Mouse (Mus musculus) forebrain, postnatal 0 days (tissue): ENCODE measurements around the gene Angptl2. TPM values are rescaled to one million over a fixed set of nuclear protein-coding genes. Genes with fewer than 3 reads are reported as not detected.

Experiments
- ATAC-seq: fragments of 200-750 bp; cut with Nextera tagmentation; 2 replicates; pipeline ENCODE4 v1.8.0; 2017; ENCODE audit warnings: mild to moderate bottlenecking, moderate library complexity
- DNase-seq: peaks from one replicate; pipeline ENCODE4 v3.0.0-alpha.2; 2015
- H3K27ac ChIP-seq: fragments of 300-500 bp; sonication (generic); 2 replicates; pipeline ENCODE4 v1.5.1; 2014; ENCODE audit warnings: low read depth, mild to moderate bottlenecking, antibody characterized with exemption, low read length, moderate library complexity, mixed read lengths
- H3K27me3 ChIP-seq: fragments of 300-500 bp; sonication (generic); 2 replicates; pipeline ENCODE4 v1.6.1; 2014; ENCODE audit warnings: mild to moderate bottlenecking, low read length, mixed read lengths; ENCODE audit not compliant: insufficient read depth
- H3K36me3 ChIP-seq: fragments of 300-500 bp; sonication (generic); 2 replicates; pipeline ENCODE4 v1.6.1; 2014; ENCODE audit warnings: mild to moderate bottlenecking, moderate library complexity; ENCODE audit not compliant: insufficient read depth
- H3K4me1 ChIP-seq: fragments of 300-500 bp; sonication (generic); 2 replicates; pipeline ENCODE4 v1.6.1; 2014; ENCODE audit warnings: antibody characterized with exemption; ENCODE audit not compliant: insufficient read depth
- H3K4me2 ChIP-seq: fragments of 300-500 bp; sonication (generic); 2 replicates; pipeline ENCODE4 v1.6.1; 2014; ENCODE audit warnings: low read depth, mild to moderate bottlenecking, moderate library complexity
- H3K4me3 ChIP-seq: fragments of 300-500 bp; sonication (generic); 2 replicates; pipeline ENCODE4 v1.5.1; 2014; ENCODE audit warnings: low read depth, low read length, mixed read lengths
- H3K9ac ChIP-seq: fragments of 300-500 bp; sonication (generic); 2 replicates; pipeline ENCODE4 v1.6.1; 2014; ENCODE audit warnings: mild to moderate bottlenecking
- H3K9me3 ChIP-seq: fragments of 300-500 bp; sonication (generic); 2 replicates; pipeline ENCODE4 v1.6.1; 2016; ENCODE audit warnings: low read length
- CTCF ChIP-seq: sonication (generic); IDR thresholded peaks from 2 replicates; pipeline ENCODE4 v1.5.1; 2016; ENCODE audit warnings: antibody characterized with exemption, control low read depth, low read depth
- WGBS: fragments of 180-500 bp; shearing (Covaris S2); extraction: QIAGEN DNeasy Blood & Tissue Kit; methylation state at CpG from one replicate; pipeline ENCODE4 v1.1.7; 2014; 5-methylcytosine and 5-hydroxymethylcytosine counted together
- polyA plus RNA-seq: library from polyadenylated mRNA; unstranded; fragments of >200 nt; fragmentation: Nextera tagmentation; extraction: Ambion mirVana; gene quantifications from 2 replicates; pipeline ENCODE4 v1.2.1, GENCODE M21; 2015
- total RNA-seq: library from RNA; depleted of rRNA; stranded (reverse); fragments of >200 nt; gene quantifications from 2 replicates; pipeline ENCODE4 v1.2.3, GENCODE M21; 2014

Angptl2 gene
- total and polyA plus RNA-seq, 2 experiments from 2014 or later = 7.7 to 17.5 TPM

- TF ChIP-seq CTCF = no peak
- H3K4me2 ChIP-seq = no peak overlapping the region
- WGBS = 87% methylated on average over 10 of the region's 10 CpGs
- no peaks in the 10 kb centered on the region for H3K9me3 ChIP-seq
- no peaks in the 10 kb centered on the region for H3K27me3 ChIP-seq
- H3K27ac ChIP-seq = no peak overlapping the region
- no peak overlapping the region for H3K4me3 ChIP-seq
- no peak for DNase-seq
- ATAC-seq = no peak
- no peak overlapping the region for H3K9ac ChIP-seq
- H3K36me3 ChIP-seq = no peaks in the 10 kb centered on the region
- peaks cover 4% of the 10 kb centered on the region for H3K4me1 ChIP-seq
These were observed 4.9 kb downstream of the Angptl2 start for GRCm38 (mm10) chr2:33220674-33221338.

GRCm38 (mm10) chr2:33221339-33221900 is 5.6 kb downstream of the Angptl2 start:
- DNase-seq (no peak), ATAC-seq (no peak)
- WGBS = 92% methylated on average over 11 of the region's 11 CpGs

GRCm38 (mm10) chr2:33222480-33222879 is 6.6 kb downstream of the Angptl2 start:
- 77% methylated on average over 6 of the region's 6 CpGs for WGBS

More at GRCm38 (mm10) chr2:33221339-33221900, 5.6 kb downstream of the Angptl2 start:
- Histone ChIP-seq H3K9ac (no peak overlapping the region), H3K27ac (no peak overlapping the region), H3K4me2 (no peak overlapping the region), H3K4me1 (peaks cover 3% of the 10 kb centered on the region; the same call in 1 of the 2 replicates), H3K4me3 (no peak overlapping the region), H3K9me3 (no peaks in the 10 kb centered on the region), H3K27me3 (no peaks in the 10 kb centered on the region), H3K36me3 (no peaks in the 10 kb centered on the region)
- TF ChIP-seq CTCF = no peak

GRCm38 (mm10) chr2:33223656-33224358 is 7.9 kb downstream of the Angptl2 start:
- DNase-seq (no peak), ATAC-seq (no peak)
- TF ChIP-seq CTCF = no peak
- Histone ChIP-seq H3K9ac (no peak overlapping the region), H3K9me3 (no peaks in the 10 kb centered on the region), H3K36me3 (peaks cover 5% of the 10 kb centered on the region; the same call in 1 of the 2 replicates), H3K4me2 (no peak overlapping the region), H3K4me3 (no peak overlapping the region), H3K4me1 (no peaks in the 10 kb centered on the region), H3K27me3 (no peaks in the 10 kb centered on the region), H3K27ac (no peak overlapping the region)
- WGBS = 59% methylated on average over 10 of the region's 10 CpGs

More at GRCm38 (mm10) chr2:33222480-33222879, 6.6 kb downstream of the Angptl2 start:
- Histone ChIP-seq H3K27me3 (no peaks in the 10 kb centered on the region), H3K27ac (no peak overlapping the region), H3K9ac (no peak overlapping the region), H3K4me1 (no peaks in the 10 kb centered on the region), H3K9me3 (no peaks in the 10 kb centered on the region), H3K4me2 (no peak overlapping the region), H3K4me3 (no peak overlapping the region), H3K36me3 (no peaks in the 10 kb centered on the region)
- no peak for TF ChIP-seq CTCF
- ATAC-seq (no peak), DNase-seq (no peak)

GRCm38 (mm10) chr2:33225921-33226320 is 10.1 kb downstream of the Angptl2 start:
- no peaks in the 10 kb centered on the region for H3K4me1 ChIP-seq
- H3K4me2 ChIP-seq = no peak overlapping the region
- no peaks in the 10 kb centered on the region for H3K27me3 ChIP-seq
- DNase-seq = no peak
- no peak overlapping the region for H3K9ac ChIP-seq
- peaks cover 5% of the 10 kb centered on the region; the same call in 1 of the 2 replicates for H3K36me3 ChIP-seq
- TF ChIP-seq CTCF = no peak
- ATAC-seq = no peak
- H3K9me3 ChIP-seq = no peaks in the 10 kb centered on the region
- H3K4me3 ChIP-seq = no peak overlapping the region
- WGBS = 92% methylated on average over 7 of the region's 7 CpGs
- H3K27ac ChIP-seq = no peak overlapping the region

- DNase-seq (no peak), ATAC-seq (no peak)
- no peak overlapping the region for H3K4me3 ChIP-seq
- H3K27me3 ChIP-seq = no peaks in the 10 kb centered on the region
- no peaks in the 10 kb centered on the region for H3K9me3 ChIP-seq
- no peaks in the 10 kb centered on the region for H3K4me1 ChIP-seq
- 93% methylated on average over 11 of the region's 11 CpGs for WGBS
- TF ChIP-seq CTCF = no peak
- H3K9ac ChIP-seq = no peak overlapping the region
- H3K36me3 ChIP-seq = peaks cover 5% of the 10 kb centered on the region; the same call in 1 of the 2 replicates
- no peak overlapping the region for H3K4me2 ChIP-seq
- H3K27ac ChIP-seq = no peak overlapping the region
These were observed 12.2 kb downstream of the Angptl2 start for GRCm38 (mm10) chr2:33228077-33228476.

GRCm38 (mm10) chr2:33228551-33228950 is 12.7 kb downstream of the Angptl2 start:
- H3K9me3 ChIP-seq = no peaks in the 10 kb centered on the region
- no peak overlapping the region for H3K4me2 ChIP-seq
- ATAC-seq (no peak), DNase-seq (no peak)
- peaks cover 5% of the 10 kb centered on the region; the same call in 1 of the 2 replicates for H3K36me3 ChIP-seq
- no peaks in the 10 kb centered on the region for H3K4me1 ChIP-seq
- H3K27me3 ChIP-seq = no peaks in the 10 kb centered on the region
- 92% methylated on average over 15 of the region's 15 CpGs for WGBS
- H3K9ac ChIP-seq = no peak overlapping the region
- TF ChIP-seq CTCF = no peak
- H3K27ac ChIP-seq = no peak overlapping the region
- H3K4me3 ChIP-seq = no peak overlapping the region
